Mouse (Mus musculus) neutrophil, adult 5-6 weeks (primary cell): ENCODE measurements around the gene Lair1. TPM values are rescaled to one million over a fixed set of nuclear protein-coding genes. Genes with fewer than 3 reads are reported as not detected.
A peak's percentile ranks its signal among the peaks of the same experiment; 100 is the strongest.
"Not testable (repeated sequence)": the region's sequence is repeated elsewhere in the genome, so short reads cannot be mapped to it uniquely, and the experiment has no call there.

Experiments
- ATAC-seq: fragments of 151-379, 151-347 bp; 2 replicates; pipeline ENCODE4 v1.8.0; 2017; ENCODE audit warnings: mild to moderate bottlenecking, moderate TSS enrichment; ENCODE audit not compliant: insufficient number of reproducible peaks, poor library complexity, low FRiP score, severe bottlenecking; ENCODE audit errors: extremely low read depth
- total RNA-seq: library from RNA; stranded (forward); fragments of 200-1000 nt; gene quantifications from 2 replicates; pipeline ENCODE4 v1.2.3, GENCODE M21; 2017

Gene Lair1
- total RNA-seq, result 22.3 and 23.0 TPM in 2 replicates

GRCm38 (mm10) chr7:4063013-4063412 is at the start of gene Lair1:
TSS of gene Lair1 (minus strand) at chr7:4063204.
- ATAC-seq, result peak; percentile 64

GRCm38 (mm10) chr7:4111766-4112165 is 48.8 kb upstream of the Lair1 start:
- no peak for ATAC-seq

- peak; percentile 75; the same call in 1 of the 2 replicates for ATAC-seq
Observed at GRCm38 (mm10) chr7:4103411-4103810, 40.4 kb upstream of the Lair1 start.

GRCm38 (mm10) chr7:4101144-4101543 is 38.1 kb upstream of the Lair1 start:
- ATAC-seq, result no peak

- peak; percentile 55; the same call in 1 of the 2 replicates for ATAC-seq
Observed at GRCm38 (mm10) chr7:4098832-4099231, 35.8 kb upstream of the Lair1 start.

- no peak for ATAC-seq
Observed at GRCm38 (mm10) chr7:4098301-4098700, 35.3 kb upstream of the Lair1 start.

- peak; percentile 48; the same call in 1 of the 2 replicates for ATAC-seq
Observed at GRCm38 (mm10) chr7:4091170-4091569, 28.2 kb upstream of the Lair1 start.

- no peak for ATAC-seq
Observed at GRCm38 (mm10) chr7:4088679-4089078, 25.7 kb upstream of the Lair1 start.

- no peak for ATAC-seq
Observed at GRCm38 (mm10) chr7:4087896-4088480, 25.0 kb upstream of the Lair1 start.

GRCm38 (mm10) chr7:4087238-4087895 is 24.4 kb upstream of the Lair1 start:
- peak; percentile 48 for ATAC-seq

GRCm38 (mm10) chr7:4085562-4085961 is 22.6 kb upstream of the Lair1 start:
- ATAC-seq, result no peak

GRCm38 (mm10) chr7:4084161-4084560 is 21.2 kb upstream of the Lair1 start:
- ATAC-seq, result no peak

GRCm38 (mm10) chr7:4082804-4083203 is 19.8 kb upstream of the Lair1 start:
- ATAC-seq, result peak; percentile 81

GRCm38 (mm10) chr7:4081706-4082105 is 18.7 kb upstream of the Lair1 start:
- no peak for ATAC-seq

GRCm38 (mm10) chr7:4080552-4080951 is 17.5 kb upstream of the Lair1 start:
- ATAC-seq, result peak; percentile 81

GRCm38 (mm10) chr7:4079511-4079910 is 16.5 kb upstream of the Lair1 start:
- ATAC-seq, result no peak

- ATAC-seq, result peak; percentile 82
Observed at GRCm38 (mm10) chr7:4073144-4073543, 10.1 kb upstream of the Lair1 start.

GRCm38 (mm10) chr7:4071066-4071465 is 8.1 kb upstream of the Lair1 start:
- peak; percentile 59 for ATAC-seq

- ATAC-seq, result peak; percentile 48; the same call in 1 of the 2 replicates
Observed at GRCm38 (mm10) chr7:4063714-4064425, 866 bp upstream of the Lair1 start.

GRCm38 (mm10) chr7:4060602-4061188 is 2.3 kb downstream of the Lair1 start:
- ATAC-seq, result not testable (repeated sequence)
